Mouse (Mus musculus): ENCODE results near the gene Pank2.
"Not testable (repeated sequence)": the region's sequence is repeated elsewhere in the genome, so short reads cannot be mapped to it uniquely, and the experiment has no call there.

DNA sequence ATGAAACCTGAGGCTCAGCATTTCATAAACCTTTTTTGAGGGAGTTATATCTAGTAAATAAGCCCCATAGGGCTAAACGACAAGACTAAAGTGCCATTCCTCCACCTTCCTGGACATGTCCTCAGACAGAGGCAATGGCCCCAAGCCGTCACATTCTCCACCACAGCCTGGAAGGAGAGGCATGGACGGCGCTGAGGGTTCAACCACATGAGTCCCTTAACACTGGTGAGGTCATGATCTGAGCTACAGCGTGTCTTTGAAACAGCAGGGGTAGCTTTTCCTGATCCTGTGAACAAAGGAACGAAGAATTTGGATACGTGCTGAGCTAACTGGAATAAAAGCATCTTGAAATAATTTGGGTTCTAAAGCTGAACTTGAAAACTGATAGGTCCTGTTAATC, 36.4 kb downstream of the Pank2 start:
- TF ChIP-seq CTCF (IDR thresholded peaks at IDR 0.05; ENCODE audit: low read depth, low read length); POLR2A (IDR thresholded peaks at IDR 0.05; ENCODE audit: borderline replicate concordance, low read depth, low read length): not testable (repeated sequence)

Measured in bone marrow macrophage, adult 2 months (primary cell).